Mouse (Mus musculus) skeletal muscle tissue, adult 2 months (tissue): ENCODE results near the gene Pitpnm1.

Experiments
- DNase-seq: peaks from one replicate; pipeline ENCODE4 v3.0.0-alpha.2; 2012; ENCODE audit warnings: low read depth, low spot score

Pitpnm1 gene

GRCm38 (mm10) chr19:4068717-4069410 lies 30.9 kb upstream of the Pitpnm1 start:
- no peak for DNase-seq

GRCm38 (mm10) chr19:4070311-4070710 lies 29.5 kb upstream of the Pitpnm1 start:
- no peak for DNase-seq

- no peak for DNase-seq
These were observed 29.0 kb upstream of the Pitpnm1 start for GRCm38 (mm10) chr19:4070756-4071155.

GRCm38 (mm10) chr19:4071406-4071805 lies 28.4 kb upstream of the Pitpnm1 start:
- no peak for DNase-seq

- no peak for DNase-seq
These were observed 26.9 kb upstream of the Pitpnm1 start for GRCm38 (mm10) chr19:4072706-4073424.

GRCm38 (mm10) chr19:4075531-4075930 lies 24.3 kb upstream of the Pitpnm1 start:
- DNase-seq = no peak

GRCm38 (mm10) chr19:4079594-4079993 lies 20.2 kb upstream of the Pitpnm1 start:
- DNase-seq = no peak

- DNase-seq = no peak
These were observed 19.2 kb upstream of the Pitpnm1 start for GRCm38 (mm10) chr19:4080511-4081009.

- DNase-seq = no peak
These were observed 18.4 kb upstream of the Pitpnm1 start, which contains the start of gene Cabp2 for GRCm38 (mm10) chr19:4081394-4081793. Gene Cabp2 (plus strand): TSS chr19:4081578.

- no peak for DNase-seq
These were observed 17.4 kb upstream of the Pitpnm1 start for GRCm38 (mm10) chr19:4082219-4082965.

GRCm38 (mm10) chr19:4083316-4083715 lies 16.5 kb upstream of the Pitpnm1 start:
- no peak for DNase-seq

GRCm38 (mm10) chr19:4083826-4084225 lies 16.0 kb upstream of the Pitpnm1 start:
- DNase-seq = no peak

- DNase-seq = no peak
These were observed 14.8 kb upstream of the Pitpnm1 start for GRCm38 (mm10) chr19:4084984-4085383.

- no peak for DNase-seq
These were observed 13.6 kb upstream of the Pitpnm1 start for GRCm38 (mm10) chr19:4086156-4086555.

GRCm38 (mm10) chr19:4087090-4087489 lies 12.7 kb upstream of the Pitpnm1 start:
- no peak for DNase-seq

GRCm38 (mm10) chr19:4088146-4088545 lies 11.7 kb upstream of the Pitpnm1 start:
- no peak for DNase-seq

GRCm38 (mm10) chr19:4089128-4089527 lies 10.7 kb upstream of the Pitpnm1 start:
- DNase-seq = no peak

GRCm38 (mm10) chr19:4090446-4090845 lies 9.4 kb upstream of the Pitpnm1 start:
- no peak for DNase-seq

GRCm38 (mm10) chr19:4091383-4091782 lies 8.4 kb upstream of the Pitpnm1 start:
- DNase-seq = no peak

- no peak for DNase-seq
These were observed 7.0 kb upstream of the Pitpnm1 start for GRCm38 (mm10) chr19:4092750-4093149.

GRCm38 (mm10) chr19:4093772-4094171 lies 6.0 kb upstream of the Pitpnm1 start:
- no peak for DNase-seq

- no peak for DNase-seq
These were observed 5.5 kb upstream of the Pitpnm1 start for GRCm38 (mm10) chr19:4094348-4094747.
